Mouse (Mus musculus) brain, adult 2 months (tissue): ENCODE measurements around the gene Olfr1152.

Experiments
- DNase-seq: peaks from one replicate; pipeline ENCODE4 v3.0.0; 2011; ENCODE audit warnings: low read depth, low spot score

Olfr1152 gene

DNA sequence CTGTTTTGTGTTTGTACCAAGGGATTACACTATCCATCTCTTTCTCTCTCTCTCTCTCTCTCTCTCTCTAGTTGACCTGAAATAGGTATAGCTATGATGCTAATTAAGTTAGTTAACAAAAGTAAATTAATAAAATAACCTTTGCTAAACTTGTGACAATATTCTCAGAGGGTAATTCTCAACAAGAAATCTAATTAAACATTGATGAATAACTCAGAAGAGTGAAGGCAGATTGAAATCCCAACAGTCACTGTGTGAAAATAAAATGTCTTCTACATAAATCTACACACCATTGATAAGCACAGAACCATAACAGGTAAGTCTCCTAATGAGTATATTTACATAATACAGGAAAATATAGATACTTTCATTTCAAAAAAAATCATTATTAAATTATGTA, at the start of gene Olfr1152:
Olfr1152 (plus strand) TSS at position 301 of the 400 bp plus-strand sequence.
- no peak for DNase-seq

DNA sequence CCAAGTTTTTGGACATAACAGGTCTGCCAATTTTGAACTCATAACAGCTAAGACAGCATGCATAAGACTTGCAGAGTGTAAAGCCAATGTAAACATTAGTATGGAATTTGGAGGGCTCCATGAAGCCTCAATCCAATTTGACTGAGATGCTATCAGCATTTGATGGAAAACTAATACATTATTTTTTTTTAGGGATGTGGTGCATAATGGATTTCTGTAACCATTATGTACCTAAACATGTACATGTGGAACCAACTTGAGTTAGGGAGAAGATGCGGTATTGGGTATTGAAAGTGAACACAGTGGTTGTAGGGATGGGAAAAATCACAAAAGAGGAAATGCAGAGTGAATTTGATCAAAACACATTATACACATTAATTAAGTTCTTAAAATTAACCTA, 36.1 kb upstream of the Olfr1152 start, which contains the start of gene Olfr1148:
Olfr1148 (plus strand) TSS at position 301 of the 400 bp plus-strand sequence.
- DNase-seq = no peak

DNA sequence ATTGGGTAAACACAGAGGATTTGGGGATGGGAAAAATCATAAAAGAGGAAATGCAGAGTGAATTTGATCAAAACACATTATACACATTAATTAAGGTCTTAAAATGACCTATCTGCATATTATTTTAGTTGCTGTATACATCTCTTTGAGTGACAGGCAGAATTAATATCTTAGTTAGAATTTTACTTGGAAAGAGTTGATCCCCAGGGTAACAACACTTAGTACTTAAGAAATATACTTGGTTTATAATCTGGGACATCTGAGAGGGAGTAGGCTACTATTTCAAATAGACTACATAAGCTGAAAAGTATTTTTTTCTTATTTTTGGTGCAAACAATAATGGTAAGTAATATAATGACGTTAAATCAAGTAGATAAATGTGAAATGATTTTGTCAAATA, 22.6 kb upstream of the Olfr1152 start, which contains the start of gene Olfr1150-ps1:
Olfr1150-ps1 (plus strand) TSS at position 301 of the 400 bp plus-strand sequence.
- no peak for DNase-seq

DNA sequence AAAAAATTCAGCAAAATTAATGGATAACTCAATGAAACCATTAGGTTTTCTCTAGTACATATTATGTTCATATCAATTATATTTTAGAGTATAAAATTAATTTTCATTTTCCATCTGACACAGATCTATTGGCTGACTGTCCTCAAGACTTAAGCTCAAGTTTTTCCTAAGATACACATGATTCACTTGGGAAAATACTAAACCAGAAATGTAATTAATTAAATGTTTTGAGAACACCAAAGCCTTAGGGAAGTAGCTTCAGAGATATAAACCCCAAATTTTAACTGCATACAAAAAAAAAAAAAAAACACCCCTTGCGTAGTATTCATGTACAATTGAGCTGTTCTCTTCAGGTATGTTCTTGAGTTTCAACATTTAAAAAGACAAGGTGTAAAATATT, 10.7 kb upstream of the Olfr1152 start, which contains the start of gene Olfr1151:
Olfr1151 (plus strand) TSS at position 301 of the 400 bp plus-strand sequence.
- no peak for DNase-seq

DNA sequence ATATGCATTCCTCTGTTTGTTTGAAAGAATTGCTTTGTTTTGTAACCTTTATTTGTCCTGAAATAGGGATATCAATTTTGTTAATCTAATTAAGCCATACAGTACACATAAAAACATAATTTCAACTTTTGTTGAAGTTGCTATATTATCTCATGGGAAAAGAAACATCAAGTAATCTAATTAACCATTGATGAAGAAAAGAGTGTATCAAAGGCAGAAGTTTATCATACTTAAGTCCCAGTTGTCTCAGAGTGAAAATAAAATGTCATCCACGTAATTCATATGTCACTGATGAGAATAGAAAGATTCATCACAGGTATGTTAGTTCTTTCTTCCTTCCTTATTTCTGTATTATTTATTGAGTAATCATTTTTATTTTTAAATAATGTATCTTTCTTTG, 28.4 kb downstream of the Olfr1152 start, which contains the start of gene Olfr1153:
Olfr1153 (plus strand) TSS at position 301 of the 400 bp plus-strand sequence.
- no peak for DNase-seq

- DNase-seq = no peak
These were observed 38.8 kb downstream of the Olfr1152 start, which contains the start of gene Olfr1154 for GRCm38 (mm10) chr2:87905066-87905465. Olfr1154 (minus strand) TSS chr2:87905166.
